Mouse (Mus musculus): ENCODE measurements at regions not wholly inside any gene's neighbourhood (a gene's known extent, or its start where the extent isn't known, plus 50 kb on each side); places are given as distances from the start of the nearest gene placed in this dataset.
A peak's percentile ranks its signal among the peaks of the same experiment; 100 is the strongest.
"Not testable (repeated sequence)": the region's sequence is repeated elsewhere in the genome, so short reads cannot be mapped to it uniquely, and the experiment has no call there.

- peak; percentile 43 for DNase-seq
Measured at GRCm38 (mm10) chr3:68795641-68796040, 73.7 kb upstream of the 1110032F04Rik start.

- not testable (repeated sequence) for DNase-seq
Measured at GRCm38 (mm10) chr3:68798408-68798807, 71.0 kb upstream of the 1110032F04Rik start.

GRCm38 (mm10) chr3:68808866-68809265, 60.5 kb upstream of the 1110032F04Rik start:
- DNase-seq, result no peak

- no peak for DNase-seq
Measured at GRCm38 (mm10) chr3:68813461-68813860, 55.9 kb upstream of the 1110032F04Rik start.

GRCm38 (mm10) chr3:68814011-68814690, 55.2 kb upstream of the 1110032F04Rik start:
- no peak for DNase-seq

- DNase-seq, result no peak
Measured at GRCm38 (mm10) chr3:68815621-68816020, 53.8 kb upstream of the 1110032F04Rik start.

GRCm38 (mm10) chr3:68817321-68817720, 52.1 kb upstream of the 1110032F04Rik start:
- DNase-seq, result no peak

All from kidney, postnatal 14 days (tissue).